Mouse (Mus musculus) neural tube, embryonic 13.5 days (tissue): ENCODE measurements around the gene Klra6. TPM values are rescaled to one million over a fixed set of nuclear protein-coding genes. Genes with fewer than 3 reads are reported as not detected.
"Not testable (repeated sequence)": the region's sequence is repeated elsewhere in the genome, so short reads cannot be mapped to it uniquely, and the experiment has no call there.

Experiments
- ATAC-seq: fragments of 200-750 bp; cut with Nextera tagmentation; 2 replicates; pipeline ENCODE4 v1.8.0; 2017; ENCODE audit warnings: low read depth, mild to moderate bottlenecking, moderate TSS enrichment, moderate library complexity
- H3K27ac ChIP-seq: fragments of 300-500 bp; sonication (generic); replicated peaks from 2 replicates; pipeline ENCODE4 v1.5.1; 2015; ENCODE audit warnings: moderate library complexity, mild to moderate bottlenecking, inconsistent platforms
- H3K27me3 ChIP-seq: fragments of 300-500 bp; sonication (generic); 2 replicates; pipeline ENCODE4 v1.6.1; 2015; ENCODE audit warnings: mild to moderate bottlenecking, inconsistent platforms
- H3K36me3 ChIP-seq: fragments of 300-500 bp; sonication (generic); 2 replicates; pipeline ENCODE4 v1.6.1; 2015; ENCODE audit warnings: mild to moderate bottlenecking, inconsistent platforms
- H3K4me1 ChIP-seq: fragments of 300-500 bp; sonication (generic); replicated peaks from 2 replicates; pipeline ENCODE4 v1.6.1; 2015; ENCODE audit warnings: inconsistent platforms
- H3K4me2 ChIP-seq: fragments of 300-500 bp; sonication (generic); 2 replicates; pipeline ENCODE4 v1.6.1; 2015; ENCODE audit warnings: inconsistent platforms, mild to moderate bottlenecking, moderate library complexity
- H3K4me3 ChIP-seq: fragments of 300-500 bp; sonication (generic); 2 replicates; pipeline ENCODE4 v1.5.1; 2015; ENCODE audit warnings: mild to moderate bottlenecking, inconsistent platforms
- H3K9ac ChIP-seq: fragments of 300-500 bp; sonication (generic); 2 replicates; pipeline ENCODE4 v1.6.1; 2015; ENCODE audit warnings: moderate library complexity, mild to moderate bottlenecking, inconsistent platforms
- H3K9me3 ChIP-seq: fragments of 300-500 bp; sonication (generic); 2 replicates; pipeline ENCODE4 v1.6.1; 2016; ENCODE audit warnings: inconsistent platforms
- WGBS: fragments of 180-500 bp; shearing (Covaris S2); methylation state at CpG from one replicate; pipeline ENCODE4 v1.1.7; 2015; 5-methylcytosine and 5-hydroxymethylcytosine counted together
- polyA plus RNA-seq: library from polyadenylated mRNA; unstranded; fragments of >200 nt; fragmentation: Nextera tagmentation; extraction: Ambion mirVana; gene quantifications from 2 replicates; pipeline ENCODE4 v1.2.1, GENCODE M21; 2015

The Klra6 gene
- polyA plus RNA-seq: not detected in 2 replicates

- Histone ChIP-seq H3K36me3 (no peaks in the 10 kb centered on the region), H3K4me2 (no peak within 1 kb of the TSS), H3K27ac (no peak within 1 kb of the TSS), H3K9me3 (no peaks in the 10 kb centered on the region; the same call in none of the 2 replicates), H3K27me3 (no peaks in the 10 kb centered on the region), H3K4me1 (no peaks in the 10 kb centered on the region), H3K9ac (no peak within 1 kb of the TSS), H3K4me3 (no peak within 1 kb of the TSS)
- 75% methylated on average over 4 of the region's 4 CpGs for WGBS
- no peak for ATAC-seq
Measured at GRCm38 (mm10) chr6:130026854-130027253, at the start of gene Klra6. TSS of gene Klra6 (minus strand) at chr6:130026954.

GRCm38 (mm10) chr6:130067171-130067570 is 40.4 kb upstream of the Klra6 start, which contains the start of gene Klra4:
TSS of gene Klra4 (minus strand) at chr6:130067271.
- WGBS: 70% methylated on average over 1 of the region's 1 CpGs

GRCm38 (mm10) chr6:130065196-130065595 is 38.4 kb upstream of the Klra6 start:
- Histone ChIP-seq H3K4me2 (no peak overlapping the region), H3K4me3 (no peak overlapping the region), H3K9me3 (0 out of 2 replicates have a peak, but pooled peaks cover 5% of the 10 kb centered on the region), H3K9ac (no peak overlapping the region), H3K4me1 (no peaks in the 10 kb centered on the region), H3K27me3 (no peaks in the 10 kb centered on the region), H3K36me3 (no peaks in the 10 kb centered on the region), H3K27ac (no peak overlapping the region)
- 81% methylated on average over 5 of the region's 5 CpGs for WGBS
- ATAC-seq: no peak

More at GRCm38 (mm10) chr6:130067171-130067570, 40.4 kb upstream of the Klra6 start, which contains the start of gene Klra4:
- peaks cover 11% of the 10 kb centered on the region; the same call in 1 of the 2 replicates for H3K9me3 ChIP-seq
- ATAC-seq, H3K27ac ChIP-seq, H3K4me1 ChIP-seq, H3K4me3 ChIP-seq, H3K9ac ChIP-seq, H3K27me3 ChIP-seq, H3K36me3 ChIP-seq, H3K4me2 ChIP-seq: not testable (repeated sequence)

- not testable (repeated sequence) for H3K9ac ChIP-seq, H3K27ac ChIP-seq, ATAC-seq, H3K36me3 ChIP-seq, H3K27me3 ChIP-seq, H3K4me1 ChIP-seq, H3K9me3 ChIP-seq, H3K4me3 ChIP-seq, H3K4me2 ChIP-seq
- WGBS: 56% methylated on average over 4 of the region's 4 CpGs
Measured at GRCm38 (mm10) chr6:130035146-130035545, 8.4 kb upstream of the Klra6 start.

GRCm38 (mm10) chr6:130031493-130032089 is 4.8 kb upstream of the Klra6 start:
- not testable (repeated sequence) for H3K36me3 ChIP-seq, H3K27ac ChIP-seq, H3K4me2 ChIP-seq, H3K9me3 ChIP-seq, H3K9ac ChIP-seq, H3K4me1 ChIP-seq, H3K4me3 ChIP-seq, ATAC-seq, H3K27me3 ChIP-seq

Other genes with a start within 250 kb of the Klra6 start
- not detected in 2 replicates for gene Gm156, start 242.7 kb downstream of the Klra6 start, polyA plus RNA-seq
- gene Gm17631, start 164.3 kb downstream of the Klra6 start, polyA plus RNA-seq: not detected in 2 replicates
- gene Klra17, start 150.3 kb downstream of the Klra6 start, polyA plus RNA-seq: not detected in 2 replicates
- not detected in 2 replicates for gene Klra5, start 109.3 kb downstream of the Klra6 start, polyA plus RNA-seq
- not detected in 2 replicates for gene Klra4, start 40.3 kb upstream of the Klra6 start, polyA plus RNA-seq
- not detected in 2 replicates for gene Klra8, start 102.9 kb upstream of the Klra6 start, polyA plus RNA-seq
- not detected in 2 replicates for gene Klra9, start 166.2 kb upstream of the Klra6 start, polyA plus RNA-seq
- not detected in 2 replicates for gene Klra7, start 206.4 kb upstream of the Klra6 start, polyA plus RNA-seq